Mouse (Mus musculus): ENCODE measurements around the gene Taf5l. TPM values are rescaled to one million over a fixed set of nuclear protein-coding genes. Genes with fewer than 3 reads are reported as not detected.
A peak's percentile ranks its signal among the peaks of the same experiment; 100 is the strongest.
"Not testable (repeated sequence)": the region's sequence is repeated elsewhere in the genome, so short reads cannot be mapped to it uniquely, and the experiment has no call there.

Gene Taf5l
- polyA plus RNA-seq, 1 experiment: 1.8 TPM

DNA sequence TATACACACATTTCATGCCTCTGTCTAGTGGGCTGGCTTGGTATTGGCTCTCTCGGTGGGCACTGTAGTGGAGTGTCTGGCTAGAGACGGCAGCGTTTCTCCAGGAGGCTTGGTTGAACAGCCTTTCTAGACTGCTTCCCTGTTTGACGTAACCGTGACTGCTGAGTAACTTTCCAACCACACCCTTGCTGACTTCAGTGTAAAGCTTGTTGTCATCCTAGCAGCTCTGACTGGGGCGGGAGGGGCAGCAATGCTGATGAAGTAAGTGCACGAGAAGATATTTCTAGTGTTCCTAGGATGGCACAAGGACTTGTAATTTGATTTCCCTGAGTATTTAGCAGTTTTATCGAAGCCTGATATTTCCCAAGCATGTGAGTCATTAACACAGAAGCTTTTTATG, 24.7 kb upstream of the Taf5l start:
- Histone ChIP-seq H3K4me3 (replicated peaks) (no peak overlapping the region), H3K4me1 (ENCODE audit: control insufficient read depth) (peaks cover 7% of the 10 kb centered on the region), H3K27me3 (ENCODE audit: control insufficient read depth) (no peaks in the 10 kb centered on the region), H3K9me3 (ENCODE audit: control insufficient read depth, low read length) (no peaks in the 10 kb centered on the region), H3K36me3 (ENCODE audit: control insufficient read depth) (peaks cover 85% of the 10 kb centered on the region)
- TF ChIP-seq TAL1 (IDR thresholded peaks at IDR 0.05; ENCODE audit: low read length) (no peak), GATA1 (IDR thresholded peaks at IDR 0.05; ENCODE audit: low read length) (no peak)

- peaks cover 7% of the 10 kb centered on the region for H3K4me1 ChIP-seq (ENCODE audit: control insufficient read depth)
- no peaks in the 10 kb centered on the region for H3K9me3 ChIP-seq (ENCODE audit: control insufficient read depth, low read length)
- H3K4me3 ChIP-seq (replicated peaks): no peak overlapping the region
- TF ChIP-seq GATA1 (IDR thresholded peaks at IDR 0.05; ENCODE audit: low read length): no peak
- TF ChIP-seq TAL1 (IDR thresholded peaks at IDR 0.05; ENCODE audit: low read length): no peak
- H3K27me3 ChIP-seq (ENCODE audit: control insufficient read depth): no peaks in the 10 kb centered on the region
- H3K36me3 ChIP-seq (ENCODE audit: control insufficient read depth): peaks cover 86% of the 10 kb centered on the region
These were observed 23.7 kb upstream of the Taf5l start for GRCm38 (mm10) chr8:124044931-124045330.

- peaks cover 7% of the 10 kb centered on the region for H3K4me1 ChIP-seq (ENCODE audit: control insufficient read depth)
- no peaks in the 10 kb centered on the region for H3K27me3 ChIP-seq (ENCODE audit: control insufficient read depth)
- peaks cover 86% of the 10 kb centered on the region for H3K36me3 ChIP-seq (ENCODE audit: control insufficient read depth)
- no peak overlapping the region for H3K4me3 ChIP-seq (replicated peaks)
- TF ChIP-seq GATA1 (IDR thresholded peaks at IDR 0.05; ENCODE audit: low read length) (no peak), TAL1 (IDR thresholded peaks at IDR 0.05; ENCODE audit: low read length) (no peak)
- H3K9me3 ChIP-seq (ENCODE audit: control insufficient read depth, low read length): no peaks in the 10 kb centered on the region
These were observed 23.2 kb upstream of the Taf5l start for GRCm38 (mm10) chr8:124044421-124044820.

GRCm38 (mm10) chr8:124042201-124042600, 21.0 kb upstream of the Taf5l start:
- peaks cover 91% of the 10 kb centered on the region for H3K36me3 ChIP-seq (ENCODE audit: control insufficient read depth)
- H3K4me3 ChIP-seq (replicated peaks): no peak overlapping the region
- no peaks in the 10 kb centered on the region for H3K9me3 ChIP-seq (ENCODE audit: control insufficient read depth, low read length)
- H3K27me3 ChIP-seq (ENCODE audit: control insufficient read depth): no peaks in the 10 kb centered on the region
- peaks cover 7% of the 10 kb centered on the region for H3K4me1 ChIP-seq (ENCODE audit: control insufficient read depth)
- no peak for TF ChIP-seq GATA1 (IDR thresholded peaks at IDR 0.05; ENCODE audit: low read length)
- no peak for TF ChIP-seq TAL1 (IDR thresholded peaks at IDR 0.05; ENCODE audit: low read length)

GRCm38 (mm10) chr8:124039351-124039750, 18.2 kb upstream of the Taf5l start:
- Histone ChIP-seq H3K4me3 (replicated peaks) (no peak overlapping the region), H3K27me3 (ENCODE audit: control insufficient read depth) (no peaks in the 10 kb centered on the region), H3K9me3 (ENCODE audit: control insufficient read depth, low read length) (no peaks in the 10 kb centered on the region), H3K36me3 (ENCODE audit: control insufficient read depth) (peaks cover 94% of the 10 kb centered on the region), H3K4me1 (ENCODE audit: control insufficient read depth) (no peaks in the 10 kb centered on the region)
- TF ChIP-seq GATA1 (IDR thresholded peaks at IDR 0.05; ENCODE audit: low read length) (no peak), TAL1 (IDR thresholded peaks at IDR 0.05; ENCODE audit: low read length) (no peak)

GRCm38 (mm10) chr8:124038121-124038520, 16.9 kb upstream of the Taf5l start:
- H3K9me3 ChIP-seq (ENCODE audit: control insufficient read depth, low read length): no peaks in the 10 kb centered on the region
- no peaks in the 10 kb centered on the region for H3K27me3 ChIP-seq (ENCODE audit: control insufficient read depth)
- H3K4me1 ChIP-seq (ENCODE audit: control insufficient read depth): no peaks in the 10 kb centered on the region; the same call in 1 of the 2 replicates
- peaks cover 94% of the 10 kb centered on the region for H3K36me3 ChIP-seq (ENCODE audit: control insufficient read depth)
- TF ChIP-seq GATA1 (IDR thresholded peaks at IDR 0.05; ENCODE audit: low read length) (no peak), TAL1 (IDR thresholded peaks at IDR 0.05; ENCODE audit: low read length) (no peak)
- no peak overlapping the region for H3K4me3 ChIP-seq (replicated peaks)

DNA sequence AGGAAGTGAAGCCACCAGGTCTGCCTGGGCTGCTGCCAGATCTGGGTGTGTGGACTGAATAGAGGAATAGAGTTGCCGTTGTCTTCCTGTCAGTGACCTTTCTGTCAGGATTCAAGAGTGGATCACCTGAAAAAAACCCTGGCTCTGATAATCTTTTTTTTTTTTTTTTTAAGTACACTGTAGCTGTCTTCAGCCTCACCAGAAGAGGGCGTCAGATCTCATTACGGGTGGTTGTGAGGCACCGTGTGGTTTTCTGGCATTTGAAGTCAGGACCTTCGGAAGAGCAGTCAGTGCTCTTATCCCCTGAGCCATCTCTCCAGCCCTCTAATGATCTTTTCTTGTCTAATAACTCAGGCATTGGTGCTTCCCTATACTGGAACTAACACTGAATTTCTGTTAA, 12.2 kb upstream of the Taf5l start:
- TF ChIP-seq GATA1 (IDR thresholded peaks at IDR 0.05; ENCODE audit: low read length) (no peak), TAL1 (IDR thresholded peaks at IDR 0.05; ENCODE audit: low read length) (no peak)
- peaks cover 3% of the 10 kb centered on the region for H3K4me1 ChIP-seq (ENCODE audit: control insufficient read depth)
- H3K36me3 ChIP-seq (ENCODE audit: control insufficient read depth): peaks cover 94% of the 10 kb centered on the region
- H3K9me3 ChIP-seq (ENCODE audit: control insufficient read depth, low read length): no peaks in the 10 kb centered on the region
- no peaks in the 10 kb centered on the region for H3K27me3 ChIP-seq (ENCODE audit: control insufficient read depth)
- H3K4me3 ChIP-seq (replicated peaks): no peak overlapping the region

DNA sequence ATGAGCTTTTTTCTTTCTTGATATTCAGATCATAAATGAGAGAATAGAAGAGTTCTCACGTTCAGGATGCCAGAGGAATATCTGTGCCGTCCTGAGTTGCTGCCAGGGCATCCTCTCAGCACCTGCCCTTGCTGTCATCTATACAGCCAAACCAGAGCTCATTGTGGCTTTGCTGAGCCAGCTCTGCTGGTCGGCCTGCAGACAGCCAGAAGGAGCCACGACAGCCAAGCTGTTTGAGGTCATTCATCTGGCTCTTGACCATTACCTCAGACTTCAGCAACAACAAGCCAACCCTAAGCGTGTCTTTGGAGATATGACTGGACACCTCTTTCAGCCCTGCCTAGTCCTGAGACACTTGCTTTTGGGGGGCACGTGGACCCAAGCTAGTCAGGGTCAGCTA, 6.6 kb upstream of the Taf5l start:
- Histone ChIP-seq H3K4me3 (replicated peaks) (no peak overlapping the region), H3K4me1 (ENCODE audit: control insufficient read depth) (peaks cover 13% of the 10 kb centered on the region), H3K36me3 (ENCODE audit: control insufficient read depth) (peaks cover 94% of the 10 kb centered on the region), H3K27me3 (ENCODE audit: control insufficient read depth) (no peaks in the 10 kb centered on the region), H3K9me3 (ENCODE audit: control insufficient read depth, low read length) (no peaks in the 10 kb centered on the region)
- TF ChIP-seq GATA1 (IDR thresholded peaks at IDR 0.05; ENCODE audit: low read length) (no peak), TAL1 (IDR thresholded peaks at IDR 0.05; ENCODE audit: low read length) (no peak)

DNA sequence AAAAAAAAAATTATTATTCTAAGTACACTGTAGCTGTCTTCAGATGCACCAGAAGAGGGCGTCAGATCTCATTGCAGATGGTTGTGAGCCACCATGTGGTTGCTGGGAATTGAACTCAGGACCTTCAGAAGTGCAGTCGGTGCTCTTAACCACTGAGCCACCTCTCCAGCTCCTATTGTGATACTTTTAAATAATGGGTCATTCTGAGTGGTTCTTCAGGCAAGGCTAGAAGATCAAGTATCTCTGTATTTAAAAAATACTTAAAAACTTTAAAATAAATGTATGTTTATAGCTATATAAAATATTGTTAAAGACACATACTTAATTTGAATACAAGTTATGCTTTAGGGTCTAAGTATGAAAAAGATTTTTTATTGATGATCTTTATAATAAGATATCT, 5.1 kb upstream of the Taf5l start:
- H3K4me3 ChIP-seq (replicated peaks); H3K27me3 ChIP-seq (ENCODE audit: control insufficient read depth); H3K9me3 ChIP-seq (ENCODE audit: control insufficient read depth, low read length): not testable (repeated sequence)
- Histone ChIP-seq H3K4me1 (ENCODE audit: control insufficient read depth) (peaks cover 24% of the 10 kb centered on the region), H3K36me3 (ENCODE audit: control insufficient read depth) (peaks cover 87% of the 10 kb centered on the region)

DNA sequence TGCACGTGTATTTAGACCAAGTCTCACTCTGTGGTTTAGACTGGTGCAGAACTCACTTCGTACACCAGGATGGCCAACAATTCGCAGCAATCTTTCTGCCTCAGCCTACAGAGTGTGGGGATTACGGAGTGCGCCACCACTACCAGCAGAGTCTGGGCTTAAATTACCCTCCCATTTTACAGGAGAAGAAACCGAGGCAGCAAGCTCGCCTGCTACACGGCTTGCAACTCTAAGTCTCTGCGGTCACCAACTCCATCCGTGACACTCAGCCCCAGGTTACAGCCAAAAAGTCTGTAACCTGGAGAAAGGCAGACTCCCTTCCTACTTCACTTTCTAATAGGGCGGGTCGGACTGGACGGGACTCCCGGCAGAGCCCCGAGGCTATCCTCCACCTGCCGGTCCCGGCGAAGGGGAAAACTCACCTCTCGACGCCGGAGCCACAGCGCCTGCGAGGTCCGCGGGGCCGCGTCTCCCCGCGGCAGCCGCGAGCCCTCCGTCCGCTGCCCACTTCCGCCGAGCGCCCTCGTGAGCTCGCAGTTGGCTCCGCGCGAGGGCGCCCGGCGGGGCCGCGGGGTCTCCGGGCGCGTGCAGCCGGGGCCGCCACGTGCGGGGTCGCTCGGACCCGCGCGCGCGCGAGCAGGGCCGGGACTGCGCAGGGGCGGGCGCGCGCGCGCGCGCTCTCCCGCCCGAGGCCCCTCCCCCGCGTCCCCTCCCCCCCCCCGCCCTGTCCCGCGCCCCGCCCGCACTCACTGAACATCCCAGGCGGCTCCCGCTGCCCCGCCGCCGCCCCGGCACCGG, 559 bp downstream of the Taf5l start:
- TF ChIP-seq GATA1 (IDR thresholded peaks at IDR 0.05; ENCODE audit: low read length) (no peak), TAL1 (IDR thresholded peaks at IDR 0.05; ENCODE audit: low read length) (no peak)
- Histone ChIP-seq H3K36me3 (ENCODE audit: control insufficient read depth) (peaks cover 67% of the 10 kb centered on the region), H3K4me1 (ENCODE audit: control insufficient read depth) (peaks cover 73% of the 10 kb centered on the region), H3K9me3 (ENCODE audit: control insufficient read depth, low read length) (no peaks in the 10 kb centered on the region), H3K4me3 (replicated peaks) (peak overlapping the region; percentile 68), H3K27me3 (ENCODE audit: control insufficient read depth) (no peaks in the 10 kb centered on the region)

Data from erythroblast, embryonic 14.5 days (primary cell).